Mouse (Mus musculus) myocyte (in vitro differentiated cells): ENCODE measurements around the gene H2-K1.

Experiments used
- CEBPB ChIP-seq: IDR thresholded peaks from 2 replicates; pipeline ENCODE4 v1.6.1; 2011; ENCODE audit warnings: mild to moderate bottlenecking, moderate library complexity; ENCODE audit not compliant: poor library complexity, insufficient read depth, severe bottlenecking
- MYOG ChIP-seq, 3 experiments: IDR thresholded peaks; one replicate each; pipeline ENCODE4 v1.6.1; 2011; ENCODE audit warnings: control low read depth in 2 of 3, low read depth in 2 of 3, mild to moderate bottlenecking in 2 of 3; ENCODE audit not compliant: insufficient read length in 2 of 3, control insufficient read depth in 1 of 3, insufficient read depth in 1 of 3
- POLR2A ChIP-seq: IDR thresholded peaks from one replicate; pipeline ENCODE4 v1.6.1; 2011; ENCODE audit warnings: low read depth, mild to moderate bottlenecking, control low read depth, moderate library complexity; ENCODE audit not compliant: insufficient read length
- TCF12 ChIP-seq: IDR thresholded peaks from one replicate; pipeline ENCODE4 v1.6.1; 2011; ENCODE audit warnings: mild to moderate bottlenecking, control low read depth; ENCODE audit not compliant: poor library complexity, insufficient read depth, severe bottlenecking

DNA sequence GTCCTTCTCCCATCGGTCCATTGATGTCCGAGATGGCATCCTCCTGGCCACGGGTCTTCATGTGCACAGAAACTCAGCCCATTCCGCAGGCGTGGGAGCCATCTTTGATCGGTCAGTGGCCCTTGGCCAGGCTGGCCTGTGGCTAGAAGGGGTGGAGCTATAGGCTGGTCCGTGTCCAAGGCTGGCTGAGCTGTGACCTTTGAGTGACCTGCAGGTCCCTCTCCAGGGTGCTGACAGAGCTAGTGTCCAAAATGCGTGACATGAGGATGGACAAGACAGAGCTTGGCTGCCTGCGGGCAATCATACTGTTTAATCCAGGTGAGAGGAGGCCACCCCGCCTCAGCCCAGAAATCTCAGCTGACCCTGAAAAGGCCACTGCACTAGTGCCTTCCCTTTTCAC is 36.5 kb upstream of the H2-K1 start:
- TF ChIP-seq TCF12 = no peak
- TF ChIP-seq POLR2A = no peak
- TF ChIP-seq MYOG (IDR thresholded peaks at IDR 0.05; ENCODE audit: control insufficient read depth in 1 of 3, insufficient read depth in 1 of 3, insufficient read length in 2 of 3, low read depth in 2 of 3) = no peak
- no peak for TF ChIP-seq CEBPB
